Mouse (Mus musculus) kidney, embryonic 14.5 days (tissue): ENCODE results near the gene Max. TPM values are rescaled to one million over a fixed set of nuclear protein-coding genes. Genes with fewer than 3 reads are reported as not detected.

Experiments used
- ATAC-seq: fragments of 200-750 bp; cut with Nextera tagmentation; 2 replicates; pipeline ENCODE4 v1.8.0; 2017; ENCODE audit warnings: moderate number of reproducible peaks, mild to moderate bottlenecking, moderate TSS enrichment, moderate library complexity; ENCODE audit not compliant: low FRiP score, low TSS enrichment
- H3K27ac ChIP-seq: fragments of 300-500 bp; sonication (generic); 2 replicates; pipeline ENCODE4 v1.5.1; 2014; ENCODE audit warnings: low read depth, mild to moderate bottlenecking, low read length, moderate library complexity, mixed read lengths
- H3K27me3 ChIP-seq: fragments of 300-500 bp; sonication (generic); 2 replicates; pipeline ENCODE4 v1.6.1; 2014; ENCODE audit warnings: mild to moderate bottlenecking, low read length; ENCODE audit not compliant: control insufficient read depth, insufficient read depth
- H3K36me3 ChIP-seq: fragments of 300-500 bp; sonication (generic); 2 replicates; pipeline ENCODE4 v1.6.1; 2014; ENCODE audit warnings: low read length, mixed read lengths; ENCODE audit not compliant: control insufficient read depth, insufficient read depth
- H3K4me1 ChIP-seq: fragments of 300-500 bp; sonication (generic); 2 replicates; pipeline ENCODE4 v1.6.1; 2014; ENCODE audit warnings: low read length, mixed read lengths; ENCODE audit not compliant: control insufficient read depth, insufficient read depth
- H3K4me2 ChIP-seq: fragments of 300-500 bp; sonication (generic); replicated peaks from 2 replicates; pipeline ENCODE4 v1.6.1; 2014; ENCODE audit warnings: low read depth, mild to moderate bottlenecking, low read length
- H3K4me3 ChIP-seq: fragments of 300-500 bp; sonication (generic); 2 replicates; pipeline ENCODE4 v1.5.1; 2014; ENCODE audit warnings: mild to moderate bottlenecking, low read length
- H3K9ac ChIP-seq: fragments of 300-500 bp; sonication (generic); 2 replicates; pipeline ENCODE4 v1.6.1; 2014; ENCODE audit warnings: low read depth, mild to moderate bottlenecking, low read length, moderate library complexity
- H3K9me3 ChIP-seq: fragments of 300-500 bp; sonication (generic); 2 replicates; pipeline ENCODE4 v1.6.1; 2016; ENCODE audit warnings: low read length; ENCODE audit not compliant: control insufficient read depth
- WGBS: fragments of 180-500 bp; shearing (Covaris S2); extraction: QIAGEN DNeasy Blood & Tissue Kit; methylation state at CpG from one replicate; pipeline ENCODE4 v1.1.7; 2014; 5-methylcytosine and 5-hydroxymethylcytosine counted together
- polyA plus RNA-seq: library from polyadenylated mRNA; unstranded; fragments of >200 nt; fragmentation: Nextera tagmentation; extraction: Ambion mirVana; gene quantifications from 2 replicates; pipeline ENCODE4 v1.2.1, GENCODE M21; 2014

The Max gene
- polyA plus RNA-seq, 1 experiment from 2014 or later, result 36.1 TPM

GRCm38 (mm10) chr12:76943466-76943865 is 18.5 kb downstream of the Max start:
- Histone ChIP-seq H3K9me3 (no peaks in the 10 kb centered on the region), H3K4me3 (no peak overlapping the region), H3K27ac (no peak overlapping the region), H3K27me3 (no peaks in the 10 kb centered on the region), H3K36me3 (peaks cover 82% of the 10 kb centered on the region), H3K9ac (no peak overlapping the region), H3K4me2 (no peak overlapping the region), H3K4me1 (no peaks in the 10 kb centered on the region)
- 88% methylated on average over 6 of the region's 6 CpGs for WGBS
- ATAC-seq, result no peak

- H3K36me3 ChIP-seq, result peaks cover 82% of the 10 kb centered on the region
- no peak overlapping the region for H3K4me2 ChIP-seq
- 85% methylated on average over 3 of the region's 3 CpGs for WGBS
- H3K9ac ChIP-seq, result no peak overlapping the region
- no peaks in the 10 kb centered on the region for H3K27me3 ChIP-seq
- H3K4me3 ChIP-seq, result no peak overlapping the region
- no peak for ATAC-seq
- no peak overlapping the region for H3K27ac ChIP-seq
- H3K9me3 ChIP-seq, result no peaks in the 10 kb centered on the region
- no peaks in the 10 kb centered on the region for H3K4me1 ChIP-seq
These were observed 19.0 kb downstream of the Max start for GRCm38 (mm10) chr12:76943046-76943445.

GRCm38 (mm10) chr12:76942476-76942875 is 19.5 kb downstream of the Max start:
- Histone ChIP-seq H3K4me2 (no peak overlapping the region), H3K4me1 (no peaks in the 10 kb centered on the region), H3K27ac (no peak overlapping the region), H3K4me3 (no peak overlapping the region), H3K9ac (no peak overlapping the region), H3K36me3 (peaks cover 81% of the 10 kb centered on the region), H3K9me3 (no peaks in the 10 kb centered on the region), H3K27me3 (no peaks in the 10 kb centered on the region)
- WGBS, result 80% methylated on average over 2 of the region's 2 CpGs
- no peak for ATAC-seq

- no peak for ATAC-seq
- no peak overlapping the region for H3K9ac ChIP-seq
- no peak overlapping the region for H3K4me3 ChIP-seq
- no peaks in the 10 kb centered on the region for H3K9me3 ChIP-seq
- 79% methylated on average over 2 of the region's 2 CpGs for WGBS
- no peak overlapping the region for H3K4me2 ChIP-seq
- no peaks in the 10 kb centered on the region for H3K4me1 ChIP-seq
- no peak overlapping the region for H3K27ac ChIP-seq
- H3K36me3 ChIP-seq, result peaks cover 80% of the 10 kb centered on the region
- no peaks in the 10 kb centered on the region for H3K27me3 ChIP-seq
These were observed 20.5 kb downstream of the Max start for GRCm38 (mm10) chr12:76941524-76941923.

DNA sequence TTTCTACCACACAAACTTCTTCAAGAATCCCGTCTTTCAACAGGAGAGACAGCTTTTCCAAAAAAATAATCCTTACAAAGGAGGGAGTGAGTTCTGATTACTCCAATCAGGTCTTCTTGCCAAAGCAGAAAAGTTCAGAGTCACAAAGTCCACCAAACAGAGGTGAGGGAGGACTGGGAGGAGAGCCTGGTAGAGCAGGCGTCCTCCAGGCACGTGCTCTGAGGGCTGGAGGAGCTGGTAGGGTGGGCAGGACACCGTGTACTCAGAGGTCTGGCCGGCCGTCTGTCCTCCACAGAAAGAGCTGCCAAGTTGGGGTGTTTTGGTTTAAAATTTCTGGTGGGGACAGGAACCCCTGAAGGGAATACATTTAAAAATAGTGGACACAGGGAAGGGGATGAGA is 24.0 kb downstream of the Max start:
- Histone ChIP-seq H3K9ac (no peak overlapping the region), H3K4me3 (no peak overlapping the region), H3K36me3 (peaks cover 68% of the 10 kb centered on the region), H3K4me1 (no peaks in the 10 kb centered on the region), H3K27me3 (no peaks in the 10 kb centered on the region), H3K27ac (no peak overlapping the region), H3K4me2 (no peak overlapping the region), H3K9me3 (no peaks in the 10 kb centered on the region)
- WGBS, result 86% methylated on average over 6 of the region's 6 CpGs
- ATAC-seq, result no peak

GRCm38 (mm10) chr12:76936211-76936610 is 25.8 kb downstream of the Max start:
- H3K9me3 ChIP-seq, result no peaks in the 10 kb centered on the region
- no peak overlapping the region for H3K9ac ChIP-seq
- no peak for ATAC-seq
- H3K27me3 ChIP-seq, result no peaks in the 10 kb centered on the region
- 90% methylated on average over 10 of the region's 10 CpGs for WGBS
- no peak overlapping the region for H3K4me3 ChIP-seq
- no peak overlapping the region for H3K27ac ChIP-seq
- H3K36me3 ChIP-seq, result peaks cover 56% of the 10 kb centered on the region
- H3K4me1 ChIP-seq, result no peaks in the 10 kb centered on the region
- H3K4me2 ChIP-seq, result no peak overlapping the region

DNA sequence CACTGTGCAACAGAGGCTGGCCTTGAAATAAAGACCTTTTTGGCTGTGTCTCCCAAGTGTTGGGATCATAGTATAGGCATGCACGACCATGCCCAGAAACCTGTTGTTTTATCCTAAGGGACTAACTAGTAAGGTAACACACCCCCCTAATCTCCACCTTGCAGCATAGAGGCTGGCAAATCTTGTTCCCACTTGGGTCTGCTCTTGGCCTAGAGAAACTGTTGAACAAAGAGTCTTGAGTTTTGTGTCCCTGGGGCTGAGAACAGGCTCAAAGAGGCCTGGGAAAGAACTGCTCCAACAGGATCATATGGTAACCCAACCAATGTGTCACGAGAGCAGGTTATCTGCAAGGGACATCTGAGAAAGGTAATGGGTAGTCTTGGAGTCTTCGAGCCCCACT is 27.6 kb downstream of the Max start:
- Histone ChIP-seq H3K36me3 (peaks cover 38% of the 10 kb centered on the region), H3K9ac (no peak overlapping the region), H3K4me1 (no peaks in the 10 kb centered on the region), H3K9me3 (no peaks in the 10 kb centered on the region), H3K27me3 (no peaks in the 10 kb centered on the region), H3K4me2 (no peak overlapping the region), H3K27ac (no peak overlapping the region), H3K4me3 (no peak overlapping the region)
- 83% methylated on average over 3 of the region's 3 CpGs for WGBS
- no peak for ATAC-seq

GRCm38 (mm10) chr12:76932688-76933060 is 29.3 kb downstream of the Max start:
- H3K9me3 ChIP-seq, result no peaks in the 10 kb centered on the region
- H3K4me3 ChIP-seq, result no peak overlapping the region
- WGBS, result 83% methylated on average over 6 of the region's 6 CpGs
- no peak overlapping the region for H3K27ac ChIP-seq
- H3K4me1 ChIP-seq, result no peaks in the 10 kb centered on the region
- no peak overlapping the region for H3K4me2 ChIP-seq
- peaks cover 21% of the 10 kb centered on the region for H3K36me3 ChIP-seq
- no peak for ATAC-seq
- H3K27me3 ChIP-seq, result no peaks in the 10 kb centered on the region
- no peak overlapping the region for H3K9ac ChIP-seq

DNA sequence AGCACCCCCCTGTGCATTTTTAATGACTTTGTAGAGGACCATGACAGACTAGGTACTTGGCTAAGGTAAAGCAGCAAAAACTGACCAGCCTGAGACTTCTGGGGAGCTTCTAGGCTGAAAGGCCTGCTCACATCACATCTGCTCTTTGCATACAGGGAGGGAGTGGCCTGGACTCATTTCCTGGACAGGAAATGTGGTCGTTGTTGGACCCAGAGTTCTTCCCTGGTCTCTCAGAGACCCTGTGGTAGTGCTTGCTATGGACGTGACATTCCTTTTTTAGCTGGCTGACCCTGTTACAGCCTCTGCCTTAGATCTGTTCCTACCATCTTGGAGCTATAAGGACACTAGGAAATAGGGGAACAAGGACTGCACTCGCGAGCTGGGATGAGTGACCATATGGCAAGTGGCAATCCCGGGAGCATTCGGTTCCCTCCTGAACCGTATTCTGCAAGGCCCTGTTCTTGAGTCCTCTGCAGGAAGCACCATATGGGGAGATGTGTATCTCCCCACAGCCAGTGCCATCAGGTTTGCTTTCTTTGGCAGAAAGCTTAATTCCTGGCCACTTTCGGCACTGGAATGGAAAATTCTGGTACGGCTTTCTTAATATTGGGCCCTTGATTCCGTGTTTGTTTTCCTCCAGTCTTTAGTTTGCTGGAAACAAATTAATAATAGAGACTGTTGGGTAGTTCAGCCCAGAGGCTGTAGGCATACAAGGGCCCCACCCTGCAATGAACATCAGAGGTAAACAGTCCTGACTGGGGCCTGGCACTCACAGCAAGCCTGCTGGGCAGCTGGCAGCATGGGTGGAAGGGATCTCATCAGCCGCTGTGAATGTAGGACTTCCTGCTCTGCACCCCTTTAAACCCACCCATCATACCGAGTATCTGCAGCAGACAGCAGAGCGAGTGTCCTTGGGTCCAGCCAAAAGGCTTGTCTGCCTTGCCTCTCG is 30.0 kb downstream of the Max start:
- no peaks in the 10 kb centered on the region for H3K4me1 ChIP-seq
- no peaks in the 10 kb centered on the region for H3K9me3 ChIP-seq
- no peak for ATAC-seq
- H3K9ac ChIP-seq, result no peak overlapping the region
- 56% methylated on average over 14 of the region's 14 CpGs for WGBS
- H3K4me2 ChIP-seq, result no peak overlapping the region
- H3K27me3 ChIP-seq, result no peaks in the 10 kb centered on the region
- no peak overlapping the region for H3K4me3 ChIP-seq
- H3K36me3 ChIP-seq, result peaks cover 16% of the 10 kb centered on the region
- no peak overlapping the region for H3K27ac ChIP-seq
